Mouse (Mus musculus): ENCODE results near the gene Smarcc2.
A peak's percentile ranks its signal among the peaks of the same experiment; 100 is the strongest.
"Not testable (repeated sequence)": the region's sequence is repeated elsewhere in the genome, so short reads cannot be mapped to it uniquely, and the experiment has no call there.

Smarcc2 gene

GRCm38 (mm10) chr10:128442718-128443117, 16.3 kb upstream of the Smarcc2 start:
- DNase-seq = no peak

GRCm38 (mm10) chr10:128444354-128444753, 14.7 kb upstream of the Smarcc2 start:
- no peak for DNase-seq

- peak; percentile 30 for DNase-seq
Measured at GRCm38 (mm10) chr10:128445407-128445806, 13.6 kb upstream of the Smarcc2 start.

- no peak for DNase-seq
Measured at GRCm38 (mm10) chr10:128451014-128451413, 8.0 kb upstream of the Smarcc2 start.

- DNase-seq = no peak
Measured at GRCm38 (mm10) chr10:128454471-128454870, 4.6 kb upstream of the Smarcc2 start.

- peak; percentile 89 for DNase-seq
Measured at GRCm38 (mm10) chr10:128455280-128455679, 3.8 kb upstream of the Smarcc2 start.

- DNase-seq = no peak
Measured at GRCm38 (mm10) chr10:128457676-128458075, 1.4 kb upstream of the Smarcc2 start.

- peak; percentile 93 for DNase-seq
Measured at GRCm38 (mm10) chr10:128458348-128458718, 715 bp upstream of the Smarcc2 start.

- peak; percentile 34 for DNase-seq
Measured at GRCm38 (mm10) chr10:128459409-128460269, 591 bp downstream of the Smarcc2 start.

- DNase-seq = no peak
Measured at GRCm38 (mm10) chr10:128460270-128460630, 1.2 kb downstream of the Smarcc2 start.

- no peak for DNase-seq
Measured at GRCm38 (mm10) chr10:128474366-128474765, 15.3 kb downstream of the Smarcc2 start.

GRCm38 (mm10) chr10:128486370-128486769, 27.3 kb downstream of the Smarcc2 start:
- no peak for DNase-seq

- DNase-seq = no peak
Measured at GRCm38 (mm10) chr10:128487861-128488712, 29.0 kb downstream of the Smarcc2 start.

GRCm38 (mm10) chr10:128488776-128489175, 29.7 kb downstream of the Smarcc2 start:
- no peak for DNase-seq

- peak; percentile 30 for DNase-seq
Measured at GRCm38 (mm10) chr10:128489380-128489779, 30.3 kb downstream of the Smarcc2 start.

- no peak for DNase-seq
Measured at GRCm38 (mm10) chr10:128489785-128490184, 30.7 kb downstream of the Smarcc2 start.

GRCm38 (mm10) chr10:128490232-128490631, 31.2 kb downstream of the Smarcc2 start:
- DNase-seq = peak; percentile 51

- no peak for DNase-seq
Measured at GRCm38 (mm10) chr10:128490912-128491311, 31.9 kb downstream of the Smarcc2 start.

- DNase-seq = peak; percentile 61
Measured at GRCm38 (mm10) chr10:128491495-128491894, 32.4 kb downstream of the Smarcc2 start.

- not testable (repeated sequence) for DNase-seq
Measured at GRCm38 (mm10) chr10:128492051-128492450, 33.0 kb downstream of the Smarcc2 start.

- peak; percentile 90 for DNase-seq
Measured at GRCm38 (mm10) chr10:128492633-128493311, 33.7 kb downstream of the Smarcc2 start.

- DNase-seq = no peak
Measured at GRCm38 (mm10) chr10:128493319-128493694, 34.3 kb downstream of the Smarcc2 start.
